Mouse (Mus musculus): ENCODE data around the gene Slx1b.

The Slx1b gene

DNA sequence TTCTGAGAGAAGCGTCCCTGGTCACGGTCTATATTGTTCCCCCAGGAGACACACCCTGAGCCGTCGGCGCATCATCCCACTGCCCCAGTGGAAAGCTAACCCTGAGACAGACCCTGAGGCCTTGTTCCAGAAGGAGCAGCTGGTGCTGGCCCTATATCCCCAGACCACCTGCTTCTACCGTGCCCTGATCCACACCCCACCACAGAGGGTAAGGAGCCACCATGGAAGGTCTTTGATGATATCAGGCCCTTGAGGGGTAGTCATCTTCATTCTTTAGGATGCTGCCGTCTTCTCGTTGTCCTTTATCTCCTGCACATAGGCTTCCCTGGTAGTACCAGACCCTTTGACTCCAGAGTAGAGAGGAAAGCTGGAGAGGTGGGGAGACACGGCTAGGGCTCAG is 23.5 kb downstream of the Slx1b start:
- DNase-seq: no peak

DNA sequence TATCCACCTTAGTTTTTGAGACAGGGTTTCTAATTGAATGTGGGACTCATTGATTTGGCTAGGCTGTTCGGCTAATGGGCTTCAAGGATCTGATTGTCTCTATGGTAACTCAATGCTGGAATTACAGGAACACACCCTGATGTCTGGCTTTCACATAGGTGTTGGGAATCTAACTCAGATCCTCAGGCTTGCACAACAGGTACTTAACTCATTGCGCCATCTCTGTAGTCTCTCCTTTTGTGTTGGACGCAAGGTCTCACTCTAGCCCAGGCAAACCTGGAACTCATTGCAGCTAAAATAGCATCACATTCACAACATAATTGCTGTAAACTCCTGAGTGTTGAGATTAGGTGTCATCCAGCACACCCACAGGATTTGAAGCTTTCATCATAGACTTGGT is 25.4 kb downstream of the Slx1b start:
- DNase-seq: peak; percentile 76

DNA sequence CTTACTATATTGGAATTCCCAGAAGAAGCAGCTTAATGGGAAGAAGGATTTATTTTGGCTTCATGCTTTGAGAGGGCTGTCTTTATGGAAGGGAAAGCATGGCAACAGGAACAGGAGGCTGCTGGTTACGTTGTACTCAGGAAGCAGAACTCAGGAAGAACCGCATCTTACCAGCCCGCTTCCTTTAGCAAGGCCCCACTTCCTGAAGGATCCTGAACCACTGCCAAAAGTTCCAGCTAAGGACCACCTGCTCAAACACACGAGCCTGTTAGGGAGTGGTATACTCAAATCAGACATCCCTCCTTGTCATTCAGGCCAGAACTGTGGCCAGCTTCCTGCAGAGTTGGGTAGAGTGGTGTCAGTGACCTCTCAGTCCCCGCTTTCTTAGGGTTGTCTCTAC is 27.1 kb downstream of the Slx1b start:
- no peak for DNase-seq

DNA sequence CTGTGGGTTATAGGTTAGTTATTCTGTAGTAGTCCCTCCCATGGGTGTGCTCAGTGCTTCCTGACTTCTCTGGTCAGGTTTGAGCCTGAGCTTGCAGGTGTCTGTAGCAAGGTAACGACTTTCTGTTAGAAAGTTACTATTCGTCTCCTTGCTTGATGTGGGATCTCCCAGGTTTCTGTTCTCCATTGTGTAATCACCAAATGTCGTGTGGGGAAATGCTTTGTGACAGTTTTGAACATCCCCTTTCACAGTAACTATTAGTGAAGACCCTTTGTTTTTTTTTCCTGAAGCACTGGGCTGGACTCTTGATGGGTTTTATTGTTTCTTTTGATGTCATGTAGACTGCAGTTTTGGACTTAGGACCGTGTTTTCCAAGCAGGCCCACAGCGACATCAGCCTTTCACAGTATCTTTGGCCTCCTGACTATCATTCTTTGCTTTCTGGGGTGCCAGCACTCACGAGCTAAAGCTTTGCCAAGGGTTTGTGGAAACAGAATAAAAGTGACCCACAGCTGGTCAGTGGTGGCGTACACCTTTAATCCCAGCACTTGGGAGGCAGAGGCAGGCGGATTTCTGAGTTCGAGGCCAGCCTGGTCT is 28.0 kb downstream of the Slx1b start:
- DNase-seq: no peak

DNA sequence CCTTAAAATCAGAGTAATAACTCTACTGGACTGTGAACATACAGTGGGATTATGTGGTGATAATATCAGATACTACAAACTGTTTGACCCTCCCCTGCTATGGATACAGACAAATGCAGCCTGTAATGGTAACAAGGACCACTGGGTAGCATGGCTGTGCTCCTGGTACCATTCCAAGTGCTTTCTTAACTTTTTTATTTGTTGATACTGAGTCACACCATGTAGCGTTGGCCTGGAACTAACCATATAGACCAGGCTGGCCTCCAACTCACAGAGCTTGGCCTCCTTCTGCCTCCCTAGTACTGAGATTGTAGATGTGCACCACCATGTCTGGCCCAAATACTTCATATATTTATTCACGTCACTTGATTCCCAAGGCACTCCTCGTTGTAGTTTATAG is 30.3 kb downstream of the Slx1b start:
- DNase-seq: peak; percentile 68

DNA sequence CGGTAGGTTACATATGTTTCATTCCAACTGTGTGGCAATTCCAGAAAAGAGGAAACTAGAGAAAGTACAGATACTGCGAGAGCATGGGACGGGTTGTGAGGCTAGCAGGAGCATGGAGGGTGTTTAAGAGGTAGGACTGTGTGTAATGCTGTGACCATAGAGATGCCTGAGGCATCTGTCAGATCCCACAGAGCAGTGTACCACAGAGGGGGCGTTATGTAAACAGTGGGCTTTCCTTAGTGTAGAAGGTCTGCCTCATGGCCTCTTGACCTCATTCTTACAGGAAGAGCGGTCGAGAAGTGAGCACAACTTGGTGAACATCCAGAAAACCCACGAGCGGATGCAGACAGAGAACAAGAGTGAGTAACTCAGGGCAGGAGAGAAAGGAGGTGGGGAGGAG is 31.9 kb downstream of the Slx1b start:
- DNase-seq: peak; percentile 33

DNA sequence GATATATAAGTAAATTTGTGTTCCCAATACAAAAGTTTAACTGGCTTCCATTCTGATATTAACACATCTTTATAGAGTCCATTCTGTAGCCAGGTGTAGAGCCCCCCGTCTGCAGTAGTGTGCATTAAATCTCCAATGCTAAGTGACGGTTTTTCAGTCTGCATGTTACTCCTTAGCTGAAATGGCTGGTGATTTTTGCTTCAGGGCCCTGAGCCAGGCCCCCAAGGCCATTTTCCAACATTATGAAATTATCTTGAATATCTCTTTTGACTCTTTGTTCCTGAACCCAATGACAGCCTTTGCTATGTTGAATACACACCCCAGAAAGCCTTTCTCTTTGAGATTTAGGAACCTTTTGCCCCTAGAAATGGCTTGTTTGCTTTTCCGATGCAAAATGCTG is 35.8 kb downstream of the Slx1b start:
- DNase-seq: no peak

DNA sequence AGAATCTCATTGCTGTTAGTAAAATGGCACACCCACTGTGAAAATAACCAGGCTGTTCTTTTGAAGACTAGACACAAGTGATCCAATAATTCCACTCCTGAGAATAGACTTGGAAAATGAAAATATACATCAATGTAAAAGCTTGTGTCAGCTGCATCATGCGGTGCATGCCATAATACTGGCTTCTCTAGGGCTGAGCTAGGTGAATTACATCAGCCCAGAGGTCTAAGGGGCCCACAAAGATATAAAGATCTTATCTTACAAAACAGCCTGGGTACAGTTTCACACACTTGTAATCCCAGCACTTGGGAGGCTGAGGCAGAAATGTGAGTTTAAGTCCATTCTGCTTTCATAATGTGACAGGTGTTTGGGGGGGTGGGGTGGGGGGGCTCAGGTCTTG is 38.1 kb downstream of the Slx1b start:
- no peak for DNase-seq

DNA sequence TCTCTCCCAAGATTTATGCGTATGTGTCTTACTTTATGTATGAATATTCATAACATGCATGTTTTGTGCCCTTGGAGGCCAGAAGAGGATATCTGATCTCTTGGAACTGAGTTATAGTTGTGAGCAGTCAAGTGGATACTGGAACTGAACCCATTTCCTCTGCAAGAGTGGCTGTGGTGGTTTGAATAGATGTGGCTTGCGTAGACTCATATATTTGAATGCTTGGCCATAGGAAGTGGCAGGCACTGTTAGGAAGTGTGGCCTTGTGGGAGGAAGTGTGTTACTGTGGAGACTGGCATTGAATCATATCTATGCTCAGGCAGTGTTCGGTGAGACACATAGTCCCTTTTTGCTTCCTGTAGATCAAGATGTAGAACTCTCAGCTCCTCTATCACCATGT is 39.9 kb downstream of the Slx1b start:
- DNase-seq: peak; percentile 51

DNA sequence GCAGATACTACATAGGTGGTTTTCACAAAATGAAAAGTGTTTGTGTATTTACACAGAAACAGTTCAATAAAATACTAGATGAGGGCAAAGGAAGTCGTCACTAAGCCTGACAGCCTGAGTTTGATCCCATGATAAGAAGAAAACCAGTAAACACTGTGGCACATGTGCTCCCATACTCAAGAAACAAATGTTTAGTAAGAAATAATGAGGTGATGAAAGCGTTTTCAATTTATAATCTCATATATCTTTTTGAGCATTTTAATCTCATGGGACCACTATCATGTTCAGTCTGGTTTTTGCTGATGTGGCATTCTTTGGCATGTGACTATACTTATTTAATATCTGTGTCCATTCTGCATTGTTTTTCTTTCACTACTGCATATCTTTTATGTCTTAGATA is 41.6 kb downstream of the Slx1b start:
- no peak for DNase-seq

DNA sequence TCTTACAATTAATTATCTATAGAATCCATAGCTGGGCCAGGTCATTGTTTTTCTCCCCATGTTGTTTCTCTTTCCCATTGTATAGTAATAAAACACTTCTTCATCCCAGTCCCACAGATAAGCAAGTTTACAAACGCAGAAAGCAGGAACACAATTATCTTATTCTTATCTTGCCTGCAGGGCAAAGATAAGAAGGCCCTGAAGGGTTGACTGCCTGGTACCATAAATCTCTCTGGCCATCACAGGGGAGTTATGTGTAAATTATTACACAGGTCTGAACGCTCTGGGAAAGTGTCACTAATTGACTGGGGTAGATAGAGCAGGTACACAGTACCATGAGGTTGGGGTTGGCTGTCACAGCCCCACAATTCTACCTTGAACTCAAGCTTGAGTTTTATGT is 44.7 kb downstream of the Slx1b start:
- DNase-seq: no peak

DNA sequence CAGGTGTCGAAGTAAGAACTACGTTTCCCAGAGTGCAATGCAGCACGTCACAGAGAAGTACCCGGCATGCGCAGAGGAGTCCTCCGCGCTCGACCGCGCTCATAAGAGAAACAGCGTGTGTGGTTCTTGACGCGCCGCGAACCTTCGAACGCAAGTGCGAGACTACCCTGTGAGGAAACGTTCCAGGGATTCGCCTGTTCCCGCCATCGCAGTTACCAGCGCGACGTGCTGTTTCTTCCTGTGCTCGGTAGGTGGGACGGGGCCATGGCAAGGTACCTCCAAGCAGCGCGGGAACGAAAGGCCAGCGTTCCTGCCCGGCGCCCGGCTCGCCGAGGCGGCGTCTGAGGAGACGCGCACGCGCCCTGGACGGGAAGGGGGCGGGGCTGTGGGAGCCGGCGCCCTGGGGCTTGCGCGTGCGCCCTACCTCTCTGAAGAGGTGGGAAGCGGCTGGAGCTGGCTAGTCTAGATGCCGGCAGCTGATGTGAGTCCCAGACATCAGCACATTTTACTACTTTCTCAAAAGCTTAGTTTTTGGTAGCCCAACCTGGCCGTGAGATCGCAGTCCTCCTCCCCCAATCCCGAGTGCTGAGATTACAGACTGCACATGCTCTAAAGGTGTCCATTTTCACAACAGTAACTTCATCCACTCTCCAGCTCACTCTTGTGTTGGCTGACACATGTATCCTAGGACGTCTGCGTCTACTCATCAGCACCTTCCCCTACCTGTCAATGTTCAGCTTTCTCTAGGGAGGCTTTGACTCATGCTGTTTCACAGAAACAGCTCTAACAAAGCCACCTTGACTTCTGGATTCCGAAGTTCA is 46.1 kb downstream of the Slx1b start, which contains the start of gene Sgf29:
Sgf29 (plus strand) TSS at position 79 of the 821 bp plus-strand sequence.
- peak; percentile 94 for DNase-seq

DNA sequence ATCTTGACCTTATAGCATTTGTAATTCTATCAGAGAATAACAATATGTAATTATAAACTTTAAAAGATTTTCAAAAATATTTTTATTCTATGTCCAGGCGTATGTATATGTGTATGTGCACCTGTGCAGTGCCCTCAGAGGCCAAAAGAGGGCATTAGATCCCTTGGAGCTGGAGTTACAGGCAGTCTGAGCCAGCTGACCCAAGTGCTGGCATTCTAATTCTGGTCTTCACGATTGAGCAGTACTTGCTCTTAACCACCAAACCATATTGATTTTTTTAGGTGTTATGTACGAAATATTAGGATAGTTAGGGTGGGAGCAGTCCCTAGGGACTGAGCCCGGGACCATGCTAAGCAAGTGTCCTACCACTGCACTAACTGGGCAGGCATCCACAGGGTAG is 47.1 kb downstream of the Slx1b start:
- peak; percentile 22 for DNase-seq

DNA sequence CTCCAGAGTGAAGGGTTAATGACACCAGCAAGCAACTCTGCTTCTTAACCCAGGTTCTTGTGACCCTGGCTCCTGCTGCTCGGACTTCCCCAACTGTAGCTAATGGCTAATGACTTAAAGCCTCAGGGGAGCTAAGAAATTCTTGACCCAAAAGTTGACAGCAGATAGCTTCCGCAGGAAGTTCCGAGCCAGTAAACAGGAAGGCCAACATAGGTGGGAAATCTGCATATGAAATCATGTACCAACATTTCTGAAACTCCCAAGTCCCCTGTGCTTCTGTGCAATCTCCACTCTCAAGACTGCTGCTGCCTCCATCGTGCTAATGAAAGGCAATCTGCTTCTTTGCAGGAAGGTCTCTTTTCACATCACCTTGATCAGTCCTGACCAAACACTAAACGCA is 49.9 kb downstream of the Slx1b start:
- no peak for DNase-seq

DNA sequence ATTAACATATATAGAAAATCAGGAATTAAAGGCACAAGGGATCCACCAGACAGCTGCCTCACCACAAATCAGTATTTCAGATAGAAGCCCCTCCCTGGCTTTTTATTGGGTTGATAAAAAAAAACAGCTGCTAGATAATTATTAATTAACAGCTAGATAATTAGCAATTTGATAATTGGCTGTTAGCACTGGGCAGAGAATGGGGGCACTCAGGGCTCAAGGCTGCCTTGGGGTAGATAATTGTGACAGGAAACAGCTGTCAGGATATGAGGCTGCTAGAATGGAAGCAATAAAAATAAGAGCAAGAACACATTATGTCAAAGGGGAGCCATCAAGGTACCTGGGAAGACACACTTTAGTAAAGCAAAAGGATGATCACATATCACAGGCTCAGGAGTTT is 50.7 kb downstream of the Slx1b start:
- no peak for DNase-seq

DNA sequence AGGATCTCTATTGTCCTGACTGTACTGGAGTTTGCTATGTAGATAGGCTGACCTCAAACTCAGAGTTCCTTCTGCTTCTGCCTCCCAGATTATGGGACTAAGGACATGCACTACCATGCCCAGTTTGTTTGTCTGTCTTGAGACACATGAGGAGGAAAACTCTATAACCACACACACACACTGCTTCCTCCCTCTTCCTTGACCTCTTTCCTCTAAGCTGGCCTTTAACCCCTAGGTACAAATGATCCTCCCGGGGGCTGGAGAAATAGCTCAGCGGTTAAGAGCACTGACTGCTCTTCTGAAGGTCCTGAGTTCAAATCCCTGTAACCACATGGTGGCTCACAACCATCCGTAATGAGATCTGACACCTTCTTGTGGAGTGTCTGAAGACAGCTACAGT is 51.2 kb downstream of the Slx1b start:
- DNase-seq: no peak

DNA sequence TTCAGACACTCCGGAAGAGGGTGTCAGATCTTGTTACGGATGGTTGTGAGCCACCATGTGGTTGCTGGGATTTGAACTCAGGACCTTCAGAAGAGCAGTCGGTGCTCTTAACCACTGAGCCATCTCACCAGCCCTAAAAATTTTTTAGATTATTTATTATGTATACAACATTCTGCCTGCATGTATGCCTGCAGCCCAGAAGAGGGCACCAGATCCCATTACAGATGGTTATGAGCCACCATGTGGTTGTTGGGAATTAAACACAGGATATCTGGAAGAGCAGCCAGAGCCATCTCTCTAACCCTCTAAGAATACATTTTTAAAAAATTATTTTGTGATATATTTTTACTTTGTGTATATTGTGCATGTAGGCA is 52.4 kb downstream of the Slx1b start:
- peak; percentile 67 for DNase-seq

DNA sequence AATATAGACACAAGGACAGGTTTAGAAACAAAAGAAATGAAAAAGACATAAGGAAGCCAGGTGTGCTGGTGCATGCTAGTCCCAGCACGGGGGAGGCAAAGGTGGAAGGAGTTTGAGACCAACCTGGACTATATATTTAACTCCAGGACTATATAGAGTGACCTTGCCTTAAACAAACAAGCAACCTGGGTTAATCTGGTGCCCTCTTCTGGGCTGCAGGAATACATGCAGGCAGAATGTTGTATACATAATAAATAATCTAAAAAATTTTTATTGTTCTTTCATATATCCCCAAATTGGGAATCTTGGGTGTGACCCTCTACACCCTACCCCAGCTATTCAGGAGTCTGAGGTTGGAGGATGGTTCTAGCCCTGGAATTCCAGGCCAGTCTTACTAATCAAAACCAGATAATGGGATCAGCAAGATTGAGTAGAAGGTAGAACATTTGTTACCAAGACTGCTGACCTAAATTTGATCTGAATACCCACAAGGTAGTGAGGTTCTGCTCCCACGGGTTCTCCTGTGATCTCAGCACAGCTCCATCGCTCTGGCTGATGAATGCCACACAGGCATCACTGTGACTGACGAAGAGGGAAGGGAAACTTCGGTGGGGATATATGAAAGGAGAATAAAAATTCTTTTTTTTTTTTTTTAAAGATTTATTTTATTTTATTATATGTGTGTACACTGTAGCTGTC is 52.9 kb downstream of the Slx1b start:
- no peak for DNase-seq
